Mouse (Mus musculus) forebrain, embryonic 10.5 days (tissue): ENCODE data around the gene 4930563M21Rik. TPM values are rescaled to one million over a fixed set of nuclear protein-coding genes. Genes with fewer than 3 reads are reported as not detected.
"Not testable (repeated sequence)": the region's sequence is repeated elsewhere in the genome, so short reads cannot be mapped to it uniquely, and the experiment has no call there.

Source experiments
- DNase-seq: peaks from one replicate; pipeline ENCODE4 v3.0.0-alpha.2; 2017; ENCODE audit warnings: low spot score; ENCODE audit errors: extremely low spot score
- H3K27ac ChIP-seq: fragments of 300-500 bp; sonication (generic); 2 replicates; pipeline ENCODE4 v1.5.1; 2016; ENCODE audit warnings: mild to moderate bottlenecking
- H3K27me3 ChIP-seq: fragments of 300-500 bp; sonication (generic); 2 replicates; pipeline ENCODE4 v1.6.1; 2016; ENCODE audit warnings: mild to moderate bottlenecking; ENCODE audit not compliant: poor library complexity, severe bottlenecking
- H3K36me3 ChIP-seq: fragments of 300-500 bp; sonication (generic); replicated peaks from 2 replicates; pipeline ENCODE4 v1.6.1; 2016; ENCODE audit warnings: mild to moderate bottlenecking, moderate library complexity
- H3K4me1 ChIP-seq: fragments of 300-500 bp; sonication (generic); 2 replicates; pipeline ENCODE4 v1.6.1; 2016
- H3K4me3 ChIP-seq: fragments of 300-500 bp; sonication (generic); 2 replicates; pipeline ENCODE4 v1.5.1; 2016; ENCODE audit warnings: mild to moderate bottlenecking, moderate library complexity
- H3K9me3 ChIP-seq: fragments of 300-500 bp; sonication (generic); 2 replicates; pipeline ENCODE4 v1.6.1; 2016; ENCODE audit warnings: mild to moderate bottlenecking, moderate library complexity
- WGBS: fragments of 180-500 bp; shearing (Covaris S2); methylation state at CpG from one replicate; pipeline ENCODE4 v1.1.7; 2016; 5-methylcytosine and 5-hydroxymethylcytosine counted together
- polyA plus RNA-seq: library from polyadenylated mRNA; unstranded; fragments of >200 nt; fragmentation: Nextera tagmentation; extraction: Ambion mirVana; gene quantifications from 2 replicates; pipeline ENCODE4 v1.2.1, GENCODE M21; 2016

The 4930563M21Rik gene
- not detected in 2 replicates for polyA plus RNA-seq

DNA sequence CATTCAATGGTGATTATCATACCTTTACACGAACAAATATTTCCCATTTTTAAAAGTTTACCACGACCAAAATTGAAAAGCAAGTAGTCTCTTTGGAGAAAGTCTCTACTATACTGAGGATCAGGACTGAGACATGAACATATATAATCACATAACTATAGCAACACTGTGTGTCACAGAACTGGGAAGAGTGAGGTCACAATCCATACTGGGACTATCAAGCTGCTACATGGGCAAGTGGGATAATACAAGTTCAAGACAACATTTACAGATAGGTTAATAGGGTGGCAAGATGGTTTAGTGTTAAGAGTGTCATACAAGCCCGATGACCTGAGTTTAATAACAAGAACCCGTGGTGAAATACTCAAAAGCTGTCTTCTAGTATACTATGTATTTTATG is at the start of gene 4930563M21Rik:
Gene 4930563M21Rik, minus strand, starts transcription at position 101 of the 400 bp plus-strand sequence.
- peaks cover 5% of the 10 kb centered on the region; the same call in 1 of the 2 replicates for H3K9me3 ChIP-seq
- no peak within 1 kb of the TSS for H3K4me3 ChIP-seq
- DNase-seq = no peak
- no peaks in the 10 kb centered on the region for H3K4me1 ChIP-seq
- 80% methylated on average over 4 of the region's 4 CpGs for WGBS
- no peaks in the 10 kb centered on the region for H3K36me3 ChIP-seq
- H3K27me3 ChIP-seq = no peaks in the 10 kb centered on the region
- no peak within 1 kb of the TSS for H3K27ac ChIP-seq

DNA sequence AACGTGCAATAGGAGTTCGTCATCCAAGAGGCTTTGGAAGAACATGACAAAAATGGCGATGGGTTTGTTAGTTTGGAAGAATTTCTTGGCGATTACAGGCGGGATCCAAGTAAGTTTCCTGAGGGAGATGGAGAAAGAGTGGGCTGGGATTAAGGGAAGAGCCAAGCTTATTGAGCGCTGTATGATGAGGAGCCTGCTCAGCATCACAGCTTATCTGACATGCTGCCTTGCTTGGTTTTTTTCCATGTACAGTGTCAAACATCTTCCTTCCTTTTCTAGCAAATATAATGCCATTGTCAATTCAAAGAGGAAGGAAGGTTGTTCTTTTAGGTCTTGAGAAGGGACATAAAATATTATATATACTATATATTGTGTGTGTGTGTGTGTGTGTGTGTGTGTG is 45.8 kb upstream of the 4930563M21Rik start:
- Histone ChIP-seq H3K4me1 (no peaks in the 10 kb centered on the region), H3K27me3 (no peaks in the 10 kb centered on the region), H3K36me3 (peaks cover 99% of the 10 kb centered on the region), H3K4me3 (no peak overlapping the region), H3K27ac (no peak overlapping the region), H3K9me3 (no peaks in the 10 kb centered on the region)
- 96% methylated on average over 6 of the region's 6 CpGs for WGBS
- DNase-seq = no peak

DNA sequence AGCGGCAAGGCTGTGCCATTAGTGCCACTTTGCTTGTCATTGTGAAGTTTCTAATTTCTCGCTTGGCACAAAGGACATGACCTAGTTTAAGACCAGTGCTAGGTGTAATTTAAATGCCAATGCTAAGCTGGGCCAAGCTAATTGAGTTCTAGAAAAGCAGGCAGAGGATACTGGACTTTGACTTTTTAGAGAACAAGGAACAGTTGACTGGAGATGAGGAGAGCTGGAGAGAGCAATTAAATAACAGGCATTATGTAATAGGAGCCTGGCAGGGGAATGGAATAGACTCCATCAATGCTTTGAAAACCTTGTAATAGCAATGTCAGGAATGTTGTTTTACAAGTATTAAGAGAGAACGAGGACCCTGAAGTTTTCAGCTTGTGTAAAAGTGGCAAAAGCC is 43.4 kb upstream of the 4930563M21Rik start:
- Histone ChIP-seq H3K4me3 (no peak overlapping the region), H3K27ac (no peak overlapping the region), H3K36me3 (peaks cover 88% of the 10 kb centered on the region), H3K27me3 (no peaks in the 10 kb centered on the region), H3K9me3 (no peaks in the 10 kb centered on the region), H3K4me1 (no peaks in the 10 kb centered on the region)
- 86% methylated on average over 3 of the region's 3 CpGs for WGBS
- DNase-seq = no peak

DNA sequence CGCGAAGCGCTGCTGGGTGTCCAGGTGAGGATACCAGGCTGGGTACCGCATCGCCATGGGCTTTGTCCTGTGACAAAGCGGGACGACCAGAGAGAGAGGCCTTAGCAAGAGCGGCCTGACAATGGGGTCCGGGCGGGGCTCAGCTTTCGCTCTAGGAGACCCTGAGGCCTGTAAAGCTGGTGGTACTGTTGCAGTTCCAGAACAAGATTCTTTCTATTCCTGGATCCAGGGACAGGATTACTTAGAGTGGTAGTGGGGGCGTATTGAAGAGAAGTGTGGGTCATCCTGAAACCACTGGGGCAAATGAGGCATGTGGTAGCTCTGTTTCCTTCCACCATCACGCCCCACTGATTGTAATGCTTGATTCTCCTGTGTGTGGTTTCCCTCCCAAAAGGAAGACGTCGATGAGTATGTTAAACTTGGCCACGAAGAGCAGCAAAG is 31.9 kb upstream of the 4930563M21Rik start:
- no peak for DNase-seq
- H3K27ac ChIP-seq = peak overlapping the region; percentile 99
- H3K9me3 ChIP-seq = no peaks in the 10 kb centered on the region
- WGBS = under 1% methylated on average over 16 of the region's 16 CpGs
- H3K4me3 ChIP-seq = peak overlapping the region; percentile 88
- peaks cover 40% of the 10 kb centered on the region for H3K36me3 ChIP-seq
- no peaks in the 10 kb centered on the region for H3K27me3 ChIP-seq
- peaks cover 25% of the 10 kb centered on the region for H3K4me1 ChIP-seq

DNA sequence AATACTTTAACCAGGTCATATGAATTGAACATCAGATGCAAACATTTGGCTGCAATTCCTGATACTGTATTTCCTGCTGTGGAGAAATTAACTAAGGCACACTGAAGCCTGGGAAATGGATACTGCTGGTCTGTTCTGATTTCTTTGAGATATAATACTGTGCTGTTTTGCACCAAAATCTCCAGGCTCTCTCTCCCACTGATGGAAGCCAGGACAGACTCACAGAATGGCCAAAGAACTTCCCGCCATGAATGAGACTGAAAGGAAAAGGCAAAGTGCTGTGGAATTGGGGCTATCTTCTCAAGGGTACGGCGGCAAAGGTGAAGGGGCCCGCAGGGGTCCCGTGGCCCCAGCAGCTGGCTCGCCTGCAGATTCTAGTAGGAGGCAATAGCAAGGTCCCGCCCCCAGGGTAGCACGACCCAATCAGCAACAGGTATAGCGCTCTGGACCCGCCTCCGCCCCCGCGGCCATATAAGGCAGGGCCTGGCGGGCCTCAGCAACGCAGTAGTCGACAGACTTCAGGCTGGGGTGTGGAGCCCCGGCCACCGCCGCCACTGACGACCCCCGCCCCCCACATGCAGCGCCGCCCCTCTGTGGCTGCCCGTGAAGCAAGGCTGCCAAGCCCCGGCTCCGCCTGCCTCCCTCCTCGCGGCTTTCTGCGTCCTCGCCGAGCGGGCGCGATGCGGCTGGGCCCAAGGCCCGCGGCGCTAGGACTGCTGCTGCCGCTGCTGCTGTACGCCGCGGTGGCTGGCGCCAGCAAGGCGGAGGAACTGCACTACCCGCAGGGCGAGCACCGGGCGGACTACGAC is 31.2 kb upstream of the 4930563M21Rik start, which contains the start of gene Rcn2:
Gene Rcn2, plus strand, starts transcription at position 474 of the 809 bp plus-strand sequence.
- Histone ChIP-seq H3K4me3 (peak within 1 kb of the TSS; percentile 88), H3K36me3 (peaks cover 33% of the 10 kb centered on the region), H3K9me3 (no peaks in the 10 kb centered on the region), H3K27me3 (no peaks in the 10 kb centered on the region), H3K27ac (peak within 1 kb of the TSS; percentile 99), H3K4me1 (peaks cover 25% of the 10 kb centered on the region)
- WGBS = under 1% methylated on average over 48 of the region's 49 CpGs
- peak; percentile 96 for DNase-seq

DNA sequence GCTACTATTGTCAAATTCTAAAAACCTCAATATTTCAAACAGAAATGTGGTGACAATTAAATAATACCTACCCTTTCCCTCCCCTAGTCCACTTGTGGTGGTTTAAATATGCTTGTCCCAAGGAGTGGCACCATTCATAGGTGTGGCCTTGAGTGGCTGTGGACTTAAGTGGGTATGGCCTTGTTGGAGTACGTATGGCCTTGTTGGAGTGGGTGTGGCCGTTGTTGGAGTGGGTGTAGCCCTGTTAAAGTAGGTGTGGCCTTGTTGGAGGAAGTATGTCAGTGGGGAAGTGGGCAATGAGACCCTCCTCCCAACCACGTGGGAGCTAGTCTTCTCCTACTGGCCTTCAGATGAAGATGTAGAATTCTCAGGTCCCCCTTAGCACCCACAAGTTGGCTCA is 21.9 kb upstream of the 4930563M21Rik start:
- no peaks in the 10 kb centered on the region for H3K9me3 ChIP-seq
- no peaks in the 10 kb centered on the region for H3K36me3 ChIP-seq
- H3K27ac ChIP-seq = no peak overlapping the region
- no peak overlapping the region for H3K4me3 ChIP-seq
- H3K4me1 ChIP-seq = no peaks in the 10 kb centered on the region
- H3K27me3 ChIP-seq = no peaks in the 10 kb centered on the region
- WGBS = 70% methylated on average over 3 of the region's 3 CpGs
- no peak for DNase-seq

DNA sequence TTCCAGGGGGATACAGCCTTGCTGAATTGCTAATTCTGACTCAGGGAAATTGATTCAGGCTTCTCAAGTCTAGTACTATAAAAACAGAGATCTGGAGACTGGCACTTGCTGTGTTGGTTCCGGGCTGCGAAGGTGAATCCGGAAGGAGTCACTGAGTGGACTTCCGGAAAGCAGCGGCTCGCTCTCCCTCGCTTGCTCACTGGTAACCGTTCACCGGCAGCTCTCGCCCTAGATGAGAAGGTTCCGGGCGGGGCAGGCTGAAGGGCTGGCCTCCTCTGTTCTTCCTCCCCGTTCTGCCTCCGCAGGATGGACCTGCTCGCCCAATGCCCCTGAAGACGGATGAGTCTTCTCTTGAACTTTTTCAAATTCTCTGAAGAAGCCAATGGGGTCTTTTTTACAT is 16.9 kb upstream of the 4930563M21Rik start:
- WGBS = 89% methylated on average over 16 of the region's 16 CpGs
- no peak for DNase-seq
- no peak overlapping the region for H3K27ac ChIP-seq

DNA sequence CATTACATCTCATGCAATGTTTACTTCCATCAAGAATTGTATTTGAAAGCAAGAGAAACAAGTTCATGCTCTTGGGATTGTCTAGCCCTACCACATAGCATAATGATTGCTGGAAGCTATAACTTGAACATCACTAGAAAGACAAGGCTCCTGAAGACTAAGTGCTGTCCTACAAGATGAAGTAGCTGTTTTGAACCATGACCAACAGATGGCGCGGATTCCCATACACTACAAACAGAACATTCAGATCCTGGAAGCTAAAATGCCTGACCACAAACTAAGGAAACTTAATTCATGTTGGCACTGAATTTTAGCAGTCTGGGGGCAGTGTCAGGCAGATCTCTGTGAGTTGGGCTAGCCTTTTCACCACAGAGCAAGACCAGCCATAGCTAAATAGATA is 14.4 kb upstream of the 4930563M21Rik start:
- 56% methylated on average over 2 of the region's 2 CpGs for WGBS

More for the DNA sequence above, 16.9 kb upstream of the 4930563M21Rik start:
- Histone ChIP-seq H3K4me1 (no peaks in the 10 kb centered on the region), H3K9me3 (no peaks in the 10 kb centered on the region), H3K4me3 (no peak overlapping the region), H3K27me3 (no peaks in the 10 kb centered on the region), H3K36me3 (no peaks in the 10 kb centered on the region)

DNA sequence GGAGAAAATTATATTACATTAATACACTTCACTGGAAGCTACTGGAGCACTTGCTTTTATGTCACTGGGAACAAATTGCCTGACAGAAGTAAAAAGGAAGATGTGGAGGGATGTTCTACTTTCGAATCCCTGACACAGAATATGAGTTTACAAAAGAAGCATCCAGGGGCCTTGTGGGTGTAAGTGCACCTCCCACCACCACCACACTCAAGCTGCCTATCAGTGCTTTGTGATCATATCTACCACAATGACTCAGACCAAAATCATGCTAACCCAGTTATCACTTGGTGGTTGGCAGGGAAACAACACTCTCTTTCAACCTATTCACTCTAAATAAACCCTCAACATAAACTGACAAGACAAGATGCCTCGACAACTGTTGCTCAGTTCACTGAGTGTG is 5.7 kb downstream of the 4930563M21Rik start:
- not testable (repeated sequence) for H3K27me3 ChIP-seq, H3K9me3 ChIP-seq, H3K4me3 ChIP-seq, H3K4me1 ChIP-seq, H3K36me3 ChIP-seq, DNase-seq, H3K27ac ChIP-seq
- 50% methylated on average over 1 of the region's 2 CpGs for WGBS

More for the DNA sequence above, 14.4 kb upstream of the 4930563M21Rik start:
- no peaks in the 10 kb centered on the region for H3K4me1 ChIP-seq
- no peaks in the 10 kb centered on the region for H3K27me3 ChIP-seq
- H3K4me3 ChIP-seq = no peak overlapping the region
- DNase-seq = no peak
- no peaks in the 10 kb centered on the region for H3K36me3 ChIP-seq
- H3K27ac ChIP-seq = no peak overlapping the region
- H3K9me3 ChIP-seq = no peaks in the 10 kb centered on the region

DNA sequence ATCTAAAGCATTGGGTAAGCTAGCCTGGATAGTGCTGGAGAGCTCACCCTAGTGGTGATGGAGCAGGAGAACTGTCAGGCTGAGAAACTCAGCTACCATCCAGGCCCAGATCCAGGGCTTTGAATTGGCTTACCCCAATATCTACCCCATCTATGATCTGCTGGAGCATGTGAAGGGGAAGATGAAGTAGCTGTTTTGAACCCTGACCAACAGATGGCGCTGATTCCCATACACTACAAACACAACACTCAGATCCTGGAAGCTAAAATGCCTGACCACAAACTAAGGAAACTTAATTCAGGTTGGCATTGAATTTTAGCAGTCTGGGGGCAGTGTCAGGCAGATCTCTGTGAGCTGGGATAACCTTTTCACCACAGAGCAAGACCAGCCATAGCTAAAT is 63.5 kb downstream of the 4930563M21Rik start:
- H3K27ac ChIP-seq = no peak overlapping the region
- DNase-seq = no peak
- 12% methylated on average over 1 of the region's 1 CpGs for WGBS
- H3K4me3 ChIP-seq = no peak overlapping the region
- H3K27me3 ChIP-seq = no peaks in the 10 kb centered on the region
- no peaks in the 10 kb centered on the region for H3K4me1 ChIP-seq
- H3K36me3 ChIP-seq = peaks cover 54% of the 10 kb centered on the region
- peaks cover 15% of the 10 kb centered on the region; the same call in 1 of the 2 replicates for H3K9me3 ChIP-seq

DNA sequence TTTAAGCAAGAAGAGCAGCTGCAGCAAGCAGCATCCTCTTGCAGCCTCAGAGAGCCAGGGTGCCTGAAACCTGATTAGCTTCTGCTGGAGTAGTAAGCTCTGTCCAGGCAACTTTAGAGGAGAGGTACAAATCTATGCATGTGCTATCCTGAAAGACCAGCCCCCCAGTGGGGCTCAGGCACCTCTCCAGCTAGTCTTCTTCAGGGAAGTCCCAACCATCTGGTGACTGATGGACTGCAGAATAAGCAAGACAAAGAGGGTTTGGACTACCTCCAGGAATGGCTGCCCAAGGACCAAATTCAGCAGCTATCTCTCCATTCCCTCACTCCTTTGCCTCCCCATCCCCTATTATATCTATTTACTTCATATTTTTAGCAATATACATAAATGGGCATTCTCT is 69.0 kb downstream of the 4930563M21Rik start:
- H3K36me3 ChIP-seq = peaks cover 30% of the 10 kb centered on the region
- H3K27ac ChIP-seq = no peak overlapping the region
- H3K9me3 ChIP-seq = no peaks in the 10 kb centered on the region
- no peak for DNase-seq
- no peak overlapping the region for H3K4me3 ChIP-seq
- H3K4me1 ChIP-seq = peaks cover 28% of the 10 kb centered on the region
- no peaks in the 10 kb centered on the region for H3K27me3 ChIP-seq

DNA sequence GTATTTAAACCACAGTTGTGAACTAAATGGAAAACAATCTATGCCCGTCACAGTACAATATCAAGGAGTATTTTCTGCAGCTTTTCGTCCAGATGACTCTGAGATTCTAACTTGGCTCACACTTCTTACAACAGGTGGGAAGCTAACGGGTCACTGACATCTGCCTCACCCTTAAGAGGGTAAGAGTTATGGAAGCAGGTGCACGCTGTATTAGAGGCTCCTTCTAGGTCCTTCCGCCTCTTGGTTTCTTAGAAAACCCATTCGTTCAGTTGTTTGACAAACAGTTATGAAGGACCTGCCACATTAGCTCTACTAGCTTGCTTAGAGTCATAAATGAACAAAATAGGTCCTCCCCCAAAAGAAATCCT is 71.7 kb downstream of the 4930563M21Rik start:
- peaks cover 28% of the 10 kb centered on the region for H3K4me1 ChIP-seq
- H3K9me3 ChIP-seq = no peaks in the 10 kb centered on the region
- WGBS = 72% methylated on average over 6 of the region's 6 CpGs
- peak overlapping the region; percentile 97 for H3K27ac ChIP-seq
- DNase-seq = no peak
- H3K4me3 ChIP-seq = peak overlapping the region; percentile 73
- H3K27me3 ChIP-seq = no peaks in the 10 kb centered on the region
- peaks cover 7% of the 10 kb centered on the region for H3K36me3 ChIP-seq
